Mouse (Mus musculus) myocyte (in vitro differentiated cells): Measurements from ENCODE around the gene Gjb6.

ENCODE experiments used
- CEBPB ChIP-seq: IDR thresholded peaks from 2 replicates; pipeline ENCODE4 v1.6.1; 2011; ENCODE audit warnings: mild to moderate bottlenecking, moderate library complexity; ENCODE audit not compliant: poor library complexity, insufficient read depth, severe bottlenecking
- E2F4 ChIP-seq: IDR thresholded peaks from one replicate; pipeline ENCODE4 v1.6.1; 2011; ENCODE audit warnings: mild to moderate bottlenecking, control low read depth, moderate library complexity; ENCODE audit not compliant: insufficient read depth
- MAX ChIP-seq: IDR thresholded peaks from one replicate; pipeline ENCODE4 v1.6.1; 2011; ENCODE audit warnings: low read depth, mild to moderate bottlenecking, control low read depth
- MYOG ChIP-seq, 3 experiments: IDR thresholded peaks; one replicate each; pipeline ENCODE4 v1.6.1; 2011; ENCODE audit warnings: control low read depth in 2 of 3, low read depth in 2 of 3, mild to moderate bottlenecking in 2 of 3; ENCODE audit not compliant: insufficient read length in 2 of 3, control insufficient read depth in 1 of 3, insufficient read depth in 1 of 3
- POLR2A ChIP-seq: IDR thresholded peaks from one replicate; pipeline ENCODE4 v1.6.1; 2011; ENCODE audit warnings: low read depth, mild to moderate bottlenecking, control low read depth, moderate library complexity; ENCODE audit not compliant: insufficient read length
- POLR2AphosphoS2 ChIP-seq: IDR thresholded peaks from one replicate; pipeline ENCODE4 v1.6.1; 2011; ENCODE audit warnings: low read depth, control low read depth; ENCODE audit not compliant: insufficient read length
- SRF ChIP-seq: IDR thresholded peaks from one replicate; pipeline ENCODE4 v1.6.1; 2011; ENCODE audit warnings: low read depth; ENCODE audit not compliant: control insufficient read depth, insufficient read length
- TCF12 ChIP-seq: IDR thresholded peaks from one replicate; pipeline ENCODE4 v1.6.1; 2011; ENCODE audit warnings: mild to moderate bottlenecking, control low read depth; ENCODE audit not compliant: poor library complexity, insufficient read depth, severe bottlenecking
- TCF3 ChIP-seq: IDR thresholded peaks from one replicate; pipeline ENCODE4 v1.6.1; 2011; ENCODE audit warnings: low read depth, control low read depth; ENCODE audit not compliant: insufficient read length
- USF1 ChIP-seq: IDR thresholded peaks from one replicate; pipeline ENCODE4 v1.6.1; 2011; ENCODE audit warnings: low read depth, mild to moderate bottlenecking, control low read depth, moderate library complexity

GRCm38 (mm10) chr14:57101623-57102022 lies 31.8 kb downstream of the Gjb6 start:
- TF ChIP-seq MYOG (IDR thresholded peaks at IDR 0.05; ENCODE audit: control insufficient read depth in 1 of 3, insufficient read depth in 1 of 3, insufficient read length in 2 of 3, low read depth in 2 of 3) (no peak), POLR2A (no peak), E2F4 (no peak), POLR2AphosphoS2 (no peak), USF1 (no peak), TCF12 (no peak), TCF3 (no peak), MAX (no peak), SRF (no peak), CEBPB (no peak)
